Comparison of ENCODE assay signal across 16 mouse cellular contexts in genomic region chr1:184076756-184077155, GRCm38 (mm10). TPM values are rescaled to one million over a fixed set of nuclear protein-coding genes. Genes with fewer than 3 reads are reported as not detected.
DNase-seq lines count a peak whose midpoint lies in the region; ATAC-seq and TF ChIP-seq lines count a peak whose summit lies in the region.
"Had no signal": no experiment of that assay in that cellular context is flagged by ENCODE, and none has a peak within 500 bp of the region (broad histone marks: within the 10 kb centered on the region; RNA-seq: fewer than 3 reads in every experiment).

No protein-coding gene starts in this region.

- peak overlapping the region; percentile 54 for H3K27ac ChIP-seq in heart, embryonic 13.5 days (replicated peaks)
- H3K27ac ChIP-seq in heart, embryonic 10.5 days: no peak overlapping the region
- H3K27ac ChIP-seq in lung, postnatal 0 days (ENCODE audit: low read length): no peak overlapping the region
- H3K27ac ChIP-seq in embryonic facial prominence, embryonic 13.5 days: peak overlapping the region; percentile 19
- H3K27ac ChIP-seq in stomach, postnatal 0 days (replicated peaks): peak overlapping the region; percentile 45; the same call in 1 of the 2 replicates
- H3K27ac ChIP-seq: liver, embryonic 15.5 days; midbrain, embryonic 13.5 days; neural tube, embryonic 13.5 days had no signal

- no peaks in the 10 kb centered on the region for H3K27me3 ChIP-seq in heart, embryonic 13.5 days (replicated peaks)
- H3K27me3 ChIP-seq in heart, embryonic 10.5 days (ENCODE audit: insufficient read depth, poor library complexity, severe bottlenecking): no peaks in the 10 kb centered on the region
- H3K27me3 ChIP-seq in lung, postnatal 0 days (replicated peaks; ENCODE audit: insufficient read depth, low read length): no peaks in the 10 kb centered on the region
- no peaks in the 10 kb centered on the region for H3K27me3 ChIP-seq in embryonic facial prominence, embryonic 13.5 days
- H3K27me3 ChIP-seq in stomach, postnatal 0 days (ENCODE audit: control insufficient read depth, insufficient read depth, low read length): no peaks in the 10 kb centered on the region
- H3K27me3 ChIP-seq: liver, embryonic 15.5 days; midbrain, embryonic 13.5 days; neural tube, embryonic 13.5 days had no signal

- H3K4me1 ChIP-seq in heart, embryonic 13.5 days: peaks cover 19% of the 10 kb centered on the region
- peaks cover 7% of the 10 kb centered on the region; the same call in 1 of the 2 replicates for H3K4me1 ChIP-seq in heart, embryonic 10.5 days
- no peaks in the 10 kb centered on the region for H3K4me1 ChIP-seq in lung, postnatal 0 days (ENCODE audit: insufficient read depth, low read depth, low read length)
- peaks cover 13% of the 10 kb centered on the region for H3K4me1 ChIP-seq in embryonic facial prominence, embryonic 13.5 days
- no peaks in the 10 kb centered on the region for H3K4me1 ChIP-seq in stomach, postnatal 0 days (replicated peaks; ENCODE audit: control insufficient read depth, insufficient read depth)
- H3K4me1 ChIP-seq: liver, embryonic 15.5 days; midbrain, embryonic 13.5 days; neural tube, embryonic 13.5 days had no signal

- no peak for ATAC-seq in heart, embryonic 13.5 days (ENCODE audit: extremely low read depth, insufficient number of reproducible peaks, low FRiP score, low TSS enrichment)
- ATAC-seq in lung, postnatal 0 days: peak; percentile 62
- ATAC-seq in embryonic facial prominence, embryonic 13.5 days (ENCODE audit: insufficient number of reproducible peaks, insufficient read depth, low FRiP score, low TSS enrichment, low read depth): no peak
- ATAC-seq in stomach, postnatal 0 days (ENCODE audit: low FRiP score, low TSS enrichment): no peak
- ATAC-seq: forebrain, embryonic 14.5 days; midbrain, embryonic 13.5 days had no signal

- H3K36me3 ChIP-seq in heart, embryonic 13.5 days: peaks cover 34% of the 10 kb centered on the region
- peaks cover 21% of the 10 kb centered on the region for H3K36me3 ChIP-seq in heart, embryonic 10.5 days
- H3K36me3 ChIP-seq in lung, postnatal 0 days (ENCODE audit: insufficient read depth, low read length): no peaks in the 10 kb centered on the region
- H3K36me3 ChIP-seq in embryonic facial prominence, embryonic 13.5 days: peaks cover 24% of the 10 kb centered on the region
- H3K36me3 ChIP-seq in stomach, postnatal 0 days (ENCODE audit: control insufficient read depth, insufficient read depth, low read length): no peaks in the 10 kb centered on the region; the same call in 1 of the 2 replicates
- H3K36me3 ChIP-seq: liver, embryonic 15.5 days had no signal

- H3K9me3 ChIP-seq in heart, embryonic 13.5 days: no peaks in the 10 kb centered on the region
- H3K9me3 ChIP-seq in heart, embryonic 10.5 days: no peaks in the 10 kb centered on the region
- H3K9me3 ChIP-seq in lung, postnatal 0 days (ENCODE audit: low read length): no peaks in the 10 kb centered on the region
- H3K9me3 ChIP-seq in embryonic facial prominence, embryonic 13.5 days: no peaks in the 10 kb centered on the region
- no peaks in the 10 kb centered on the region for H3K9me3 ChIP-seq in stomach, postnatal 0 days (ENCODE audit: control insufficient read depth, low read length)
- H3K9me3 ChIP-seq: liver, embryonic 15.5 days; midbrain, embryonic 13.5 days; neural tube, embryonic 13.5 days had no signal

- WGBS in heart, embryonic 13.5 days: 22% methylated on average over 2 of the region's 2 CpGs
- 29% methylated on average over 2 of the region's 2 CpGs for WGBS in heart, embryonic 10.5 days
- 37% methylated on average over 2 of the region's 2 CpGs for WGBS in lung, postnatal 0 days
- WGBS in embryonic facial prominence, embryonic 13.5 days: 34% methylated on average over 2 of the region's 2 CpGs
- WGBS in stomach, postnatal 0 days: 31% methylated on average over 2 of the region's 2 CpGs

- no peak overlapping the region for H3K4me3 ChIP-seq in heart, embryonic 13.5 days
- no peak overlapping the region for H3K4me3 ChIP-seq in heart, embryonic 10.5 days
- H3K4me3 ChIP-seq in lung, postnatal 0 days (ENCODE audit: low read depth, low read length): no peak overlapping the region
- no peak overlapping the region for H3K4me3 ChIP-seq in embryonic facial prominence, embryonic 13.5 days
- no peak overlapping the region for H3K4me3 ChIP-seq in stomach, postnatal 0 days (ENCODE audit: low read depth, low read length)
- H3K4me3 ChIP-seq: liver, embryonic 15.5 days; midbrain, embryonic 13.5 days; neural tube, embryonic 13.5 days had no signal

- 0 out of 2 replicates have a peak overlapping the region, but pooled peaks have one; percentile 5 for H3K9ac ChIP-seq in heart, embryonic 13.5 days
- no peak overlapping the region for H3K9ac ChIP-seq in lung, postnatal 0 days (replicated peaks; ENCODE audit: low read depth)
- no peak overlapping the region for H3K9ac ChIP-seq in embryonic facial prominence, embryonic 13.5 days
- 0 out of 2 replicates have a peak overlapping the region, but pooled peaks have one; percentile 13 for H3K9ac ChIP-seq in stomach, postnatal 0 days (ENCODE audit: low read length)
- H3K9ac ChIP-seq: liver, embryonic 15.5 days; midbrain, embryonic 13.5 days; neural tube, embryonic 13.5 days had no signal

- TF ChIP-seq CTCF in lung, postnatal 0 days (IDR thresholded peaks at IDR 0.05): no peak
- TF ChIP-seq CTCF in stomach, postnatal 0 days (IDR thresholded peaks at IDR 0.05; ENCODE audit: low read depth): no peak

- TF ChIP-seq EP300 in lung, postnatal 0 days (IDR thresholded peaks at IDR 0.05): peak; percentile 70
- no peak for TF ChIP-seq EP300 in stomach, postnatal 0 days (optimal IDR thresholded peaks at IDR 0.05)

- no peak overlapping the region for H3K4me2 ChIP-seq in heart, embryonic 13.5 days
- H3K4me2 ChIP-seq in lung, postnatal 0 days (replicated peaks; ENCODE audit: low read depth, low read length): no peak overlapping the region
- H3K4me2 ChIP-seq in embryonic facial prominence, embryonic 13.5 days: no peak overlapping the region
- H3K4me2 ChIP-seq in stomach, postnatal 0 days (replicated peaks; ENCODE audit: low read depth): 0 out of 2 replicates have a peak overlapping the region, but pooled peaks have one; percentile 8
- H3K4me2 ChIP-seq: liver, embryonic 15.5 days; midbrain, embryonic 13.5 days; neural tube, embryonic 13.5 days had no signal

- DNase-seq in heart, embryonic 10.5 days (ENCODE audit: low spot score): no peak
- DNase-seq in lung, postnatal 0 days (ENCODE audit: low spot score): peak; percentile 49
- no peak for DNase-seq in lung, postnatal 14 days
- DNase-seq in stomach, postnatal 0 days (ENCODE audit: low spot score): no peak
- DNase-seq in spleen, postnatal 10 days (ENCODE audit: low spot score in 2 of 2): no peak
- DNase-seq in layer of hippocampus, postnatal 25 days (ENCODE audit: extremely low spot score in 1 of 2, low spot score in 1 of 2): no peak
- DNase-seq: embryo, embryonic 11 days; gastrocnemius, postnatal 25 days; kidney, adult 18-20 months; right cerebral cortex, postnatal 25 days had no signal

RNA-seq across cellular contexts. Expression of gene 1700056E22Rik, which starts 42.7 kb away (rescaled TPM):
- polyA plus RNA-seq in heart, embryonic 13.5 days (2015; fragmentation: Nextera tagmentation; extraction: Ambion mirVana): 2.4 TPM in 2 replicates
- 1.1 and 1.3 TPM in 2 replicates for polyA plus RNA-seq in heart, embryonic 10.5 days (2016; fragmentation: Nextera tagmentation; extraction: Ambion mirVana)
- polyA plus RNA-seq in lung, postnatal 0 days (2015; fragmentation: Nextera tagmentation; extraction: Ambion mirVana): 2.2 and 2.3 TPM in 2 replicates
- polyA plus RNA-seq in embryonic facial prominence, embryonic 13.5 days (2015; fragmentation: Nextera tagmentation; extraction: Ambion mirVana): 1.1 and 1.5 TPM in 2 replicates
- polyA plus RNA-seq in stomach, postnatal 0 days (2015; fragmentation: Nextera tagmentation; extraction: Ambion mirVana): 1.6 and 2.6 TPM in 2 replicates
- total RNA-seq in layer of hippocampus, postnatal 25 days (2021): under 1 TPM in 1 of 2 experiments, not detected in 1; 0.30 TPM

Comparison
In these comparisons a context has a peak if more than half of its experiments do, and no peak if none do; other contexts are left out.
1. H3K27ac ChIP-seq: peak in heart, embryonic 13.5 days (single experiment), embryonic facial prominence, embryonic 13.5 days (single experiment) and stomach, postnatal 0 days (single experiment); none in heart, embryonic 10.5 days (single experiment) and lung, postnatal 0 days (single experiment).
2. H3K9ac ChIP-seq: peak in heart, embryonic 13.5 days (single experiment) and stomach, postnatal 0 days (single experiment); none in lung, postnatal 0 days (single experiment) and embryonic facial prominence, embryonic 13.5 days (single experiment).